Mouse (Mus musculus): ENCODE data around the gene Gm4922. TPM values are rescaled to one million over a fixed set of nuclear protein-coding genes. Genes with fewer than 3 reads are reported as not detected.

Gene Gm4922
- total RNA-seq, 2 experiments from 2014 or later = not detected

Other genes with a start within 250 kb of the Gm4922 start
- gene Hebp2, start 240.7 kb downstream of the Gm4922 start, total RNA-seq (2021) = 1 to 10 TPM in 1 of 2 experiments, under 1 TPM in 1; 0.95 to 1.2 TPM
- under 1 TPM; 0.22 to 0.33 TPM for gene Arfgef3, start 42.8 kb downstream of the Gm4922 start, total RNA-seq (2021)
- gene Perp, start 58.2 kb upstream of the Gm4922 start, total RNA-seq (2021) = 100 to 1,000 TPM; 108 to 119 TPM
- 1 to 10 TPM; 2.1 to 2.7 TPM for gene Tnfaip3, start 228.9 kb upstream of the Gm4922 start, total RNA-seq (2021)